Mouse (Mus musculus): ENCODE measurements at regions not wholly inside any gene's neighbourhood (a gene's known extent, or its start where the extent isn't known, plus 50 kb on each side); places are given as distances from the start of the nearest gene placed in this dataset.

DNA sequence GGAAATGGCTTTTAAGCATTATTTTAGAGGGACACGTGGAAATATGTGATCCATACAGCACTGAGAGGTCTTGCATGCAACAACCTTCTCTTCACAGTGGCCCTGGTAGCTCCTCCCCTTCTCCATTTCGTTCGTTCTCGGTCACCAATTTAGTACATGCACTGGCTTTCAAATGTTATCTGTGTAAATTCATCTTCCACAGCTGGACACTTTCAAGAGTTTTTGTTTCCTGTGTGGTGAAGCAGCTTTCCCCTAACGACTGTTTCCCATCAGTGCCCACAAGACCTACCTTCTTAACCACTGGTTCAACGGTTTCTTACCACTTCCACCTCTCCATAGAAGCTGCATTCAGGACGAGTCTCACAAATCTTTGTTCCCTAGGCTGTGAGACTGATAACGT lies 368.8 kb downstream of the Ptprc start:
- TF ChIP-seq CTCF (IDR thresholded peaks at IDR 0.05; ENCODE audit: extremely low read depth, insufficient read depth, insufficient read length, insufficient replicate concordance): no peak
- no peak for TF ChIP-seq POLR2A (IDR thresholded peaks at IDR 0.05; ENCODE audit: low read depth, low read length)

All from spleen, adult 2 months (tissue).